Mouse (Mus musculus) embryonic facial prominence, embryonic 14.5 days (tissue): ENCODE measurements around the gene S1pr1. TPM values are rescaled to one million over a fixed set of nuclear protein-coding genes. Genes with fewer than 3 reads are reported as not detected.
A peak's percentile ranks its signal among the peaks of the same experiment; 100 is the strongest.

Source experiments
- ATAC-seq: fragments of 200-750 bp; cut with Nextera tagmentation; 2 replicates; pipeline ENCODE4 v1.8.0; 2017; ENCODE audit warnings: low read depth, moderate number of reproducible peaks, moderate TSS enrichment
- DNase-seq: peaks from one replicate; pipeline ENCODE4 v3.0.0-alpha.2; 2015; ENCODE audit warnings: low spot score
- H3K27ac ChIP-seq: fragments of 300-500 bp; sonication (generic); replicated peaks from 2 replicates; pipeline ENCODE4 v1.5.1; 2014; ENCODE audit warnings: low read depth, mild to moderate bottlenecking, low read length, moderate library complexity
- H3K27me3 ChIP-seq: fragments of 300-500 bp; sonication (generic); replicated peaks from 2 replicates; pipeline ENCODE4 v1.6.1; 2014; ENCODE audit warnings: low read length; ENCODE audit not compliant: control insufficient read depth, insufficient read depth
- H3K36me3 ChIP-seq: fragments of 300-500 bp; sonication (generic); 2 replicates; pipeline ENCODE4 v1.6.1; 2014; ENCODE audit warnings: low read length, mixed read lengths; ENCODE audit not compliant: control insufficient read depth, insufficient read depth
- H3K4me1 ChIP-seq: fragments of 300-500 bp; sonication (generic); 2 replicates; pipeline ENCODE4 v1.6.1; 2014; ENCODE audit warnings: antibody characterized with exemption, low read length; ENCODE audit not compliant: control insufficient read depth, insufficient read depth
- H3K4me2 ChIP-seq: fragments of 300-500 bp; sonication (generic); 2 replicates; pipeline ENCODE4 v1.6.1; 2014; ENCODE audit warnings: low read depth, mild to moderate bottlenecking, low read length, moderate library complexity, mixed read lengths
- H3K4me3 ChIP-seq: fragments of 300-500 bp; sonication (generic); 2 replicates; pipeline ENCODE4 v1.5.1; 2014; ENCODE audit warnings: low read depth, mild to moderate bottlenecking, low read length
- H3K9ac ChIP-seq: fragments of 300-500 bp; sonication (generic); 2 replicates; pipeline ENCODE4 v1.6.1; 2014; ENCODE audit warnings: low read depth, mild to moderate bottlenecking, low read length, moderate library complexity, mixed read lengths
- H3K9me3 ChIP-seq: fragments of 300-500 bp; sonication (generic); 2 replicates; pipeline ENCODE4 v1.6.1; 2016; ENCODE audit warnings: low read length; ENCODE audit not compliant: control insufficient read depth
- WGBS: fragments of 180-500 bp; shearing (Covaris S2); extraction: QIAGEN DNeasy Blood & Tissue Kit; methylation state at CpG from one replicate; pipeline ENCODE4 v1.1.7; 2014; 5-methylcytosine and 5-hydroxymethylcytosine counted together
- polyA plus RNA-seq: library from polyadenylated mRNA; unstranded; fragments of >200 nt; fragmentation: Nextera tagmentation; extraction: Ambion mirVana; gene quantifications from 2 replicates; pipeline ENCODE4 v1.2.1, GENCODE M21; 2014

Gene S1pr1
- polyA plus RNA-seq, 1 experiment from 2014 or later = 28.4 TPM

- no peak overlapping the region for H3K4me2 ChIP-seq
- H3K9me3 ChIP-seq = no peaks in the 10 kb centered on the region
- DNase-seq (no peak), ATAC-seq (no peak)
- no peaks in the 10 kb centered on the region for H3K27me3 ChIP-seq
- WGBS = 77% methylated on average over 6 of the region's 6 CpGs
- H3K4me3 ChIP-seq = no peak overlapping the region
- no peak overlapping the region for H3K9ac ChIP-seq
- no peak overlapping the region for H3K27ac ChIP-seq
- H3K36me3 ChIP-seq = no peaks in the 10 kb centered on the region
- H3K4me1 ChIP-seq = no peaks in the 10 kb centered on the region
These were observed 4.0 kb upstream of the S1pr1 start for GRCm38 (mm10) chr3:115718886-115719285.

- ATAC-seq (no peak), DNase-seq (no peak)
- Histone ChIP-seq H3K9me3 (no peaks in the 10 kb centered on the region), H3K27me3 (no peaks in the 10 kb centered on the region), H3K4me1 (no peaks in the 10 kb centered on the region), H3K4me3 (peak overlapping the region; percentile 59), H3K9ac (peak overlapping the region; percentile 70), H3K27ac (peak overlapping the region; percentile 87; the same call in 1 of the 2 replicates), H3K36me3 (peaks cover 8% of the 10 kb centered on the region; the same call in 1 of the 2 replicates), H3K4me2 (peak overlapping the region; percentile 74)
- 82% methylated on average over 3 of the region's 3 CpGs for WGBS
These were observed 1.1 kb upstream of the S1pr1 start for GRCm38 (mm10) chr3:115715900-115716515.

- Histone ChIP-seq H3K27ac (peak overlapping the region; percentile 87), H3K36me3 (peaks cover 12% of the 10 kb centered on the region), H3K4me1 (no peaks in the 10 kb centered on the region), H3K4me3 (peak overlapping the region; percentile 59), H3K9me3 (no peaks in the 10 kb centered on the region), H3K27me3 (no peaks in the 10 kb centered on the region), H3K9ac (peak overlapping the region; percentile 70), H3K4me2 (peak overlapping the region; percentile 74)
- DNase-seq = no peak
- no peak for ATAC-seq
- 6% methylated on average over 5 of the region's 5 CpGs for WGBS
These were observed 830 bp downstream of the S1pr1 start for GRCm38 (mm10) chr3:115714049-115714435.

- H3K9ac ChIP-seq = peak overlapping the region; percentile 70
- no peaks in the 10 kb centered on the region for H3K4me1 ChIP-seq
- WGBS = 19% methylated on average over 22 of the region's 22 CpGs
- no peak for DNase-seq
- H3K27ac ChIP-seq = peak overlapping the region; percentile 87
- H3K9me3 ChIP-seq = no peaks in the 10 kb centered on the region
- H3K36me3 ChIP-seq = peaks cover 12% of the 10 kb centered on the region
- H3K27me3 ChIP-seq = no peaks in the 10 kb centered on the region
- ATAC-seq = no peak
- H3K4me3 ChIP-seq = peak overlapping the region; percentile 59
- peak overlapping the region; percentile 74 for H3K4me2 ChIP-seq
These were observed 1.3 kb downstream of the S1pr1 start for GRCm38 (mm10) chr3:115713417-115714048.

- peaks cover 12% of the 10 kb centered on the region for H3K36me3 ChIP-seq
- H3K9ac ChIP-seq = peak overlapping the region; percentile 70
- ATAC-seq (no peak), DNase-seq (peak; percentile 87)
- peak overlapping the region; percentile 22; the same call in 1 of the 2 replicates for H3K27ac ChIP-seq
- H3K9me3 ChIP-seq = no peaks in the 10 kb centered on the region
- H3K27me3 ChIP-seq = no peaks in the 10 kb centered on the region
- H3K4me2 ChIP-seq = peak overlapping the region; percentile 74
- WGBS = 17% methylated on average over 9 of the region's 9 CpGs
- no peaks in the 10 kb centered on the region for H3K4me1 ChIP-seq
- peak overlapping the region; percentile 59 for H3K4me3 ChIP-seq
These were observed 2.1 kb downstream of the S1pr1 start for GRCm38 (mm10) chr3:115712808-115713200.

DNA sequence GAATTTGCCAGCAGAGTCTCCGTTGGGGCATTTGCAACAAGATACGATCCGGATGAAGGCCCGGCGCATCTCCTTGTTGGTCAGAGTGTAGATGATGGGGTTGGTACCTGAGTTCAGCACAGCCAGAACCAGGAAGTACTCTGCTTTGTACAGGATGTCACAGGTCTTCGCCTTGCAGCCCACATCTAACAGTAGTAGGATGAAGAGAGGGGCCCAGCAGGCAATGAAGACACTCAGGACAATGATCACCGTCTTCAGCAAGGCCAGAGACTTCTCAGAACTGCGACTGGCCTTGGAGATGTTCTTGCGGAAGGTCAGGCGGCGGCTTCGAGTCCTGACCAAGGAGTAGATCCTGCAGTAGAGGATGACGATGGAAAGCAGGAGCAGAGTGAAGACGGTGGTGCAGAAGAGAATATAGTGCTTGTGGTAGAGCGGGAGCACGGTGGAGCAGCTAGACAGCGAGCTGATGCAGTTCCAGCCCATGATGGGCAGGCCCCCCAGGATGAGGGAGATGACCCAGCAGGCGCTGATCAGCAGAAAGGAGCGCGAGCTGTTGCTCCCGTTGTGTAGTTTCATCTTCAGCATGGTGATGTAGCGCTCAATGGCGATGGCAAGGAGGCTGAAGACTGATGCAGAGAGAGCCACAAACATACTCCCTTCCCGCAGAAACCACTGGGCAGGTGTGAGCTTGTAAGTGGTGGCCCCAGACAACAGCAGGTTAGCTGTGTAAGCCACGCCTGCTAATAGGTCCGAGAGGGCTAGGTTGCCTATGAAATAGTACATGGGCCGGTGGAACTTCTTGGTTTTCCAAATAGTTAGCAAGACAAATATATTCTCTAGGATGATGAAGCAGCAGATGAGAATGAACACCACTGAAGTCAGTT lies 2.7 kb downstream of the S1pr1 start:
- Histone ChIP-seq H3K4me2 (peak overlapping the region; percentile 74), H3K9me3 (no peaks in the 10 kb centered on the region), H3K27ac (no peak overlapping the region), H3K9ac (no peak overlapping the region), H3K4me1 (no peaks in the 10 kb centered on the region), H3K27me3 (no peaks in the 10 kb centered on the region), H3K36me3 (peaks cover 12% of the 10 kb centered on the region), H3K4me3 (peak overlapping the region; percentile 59)
- no peak for ATAC-seq
- no peak for DNase-seq
- WGBS = 91% methylated on average over 27 of the region's 27 CpGs

DNA sequence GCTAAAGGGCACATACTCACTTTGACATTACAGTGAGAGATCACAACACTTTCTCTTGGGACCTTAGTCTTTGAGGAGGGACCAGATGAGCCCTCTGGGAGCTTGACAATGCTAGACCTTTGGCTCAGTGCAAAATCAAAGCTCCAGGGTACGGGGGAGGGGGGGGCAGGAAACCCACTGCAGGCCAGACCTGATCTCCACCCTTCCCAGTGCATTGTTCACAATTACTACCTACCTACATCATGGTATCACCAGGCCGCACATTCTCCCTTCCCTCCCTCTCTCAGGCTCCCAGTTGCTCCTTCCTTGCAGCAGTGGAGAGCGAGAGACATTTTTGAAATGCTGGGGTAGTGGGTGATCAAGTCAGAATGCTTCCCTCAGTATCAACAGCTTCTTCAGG lies 3.5 kb downstream of the S1pr1 start:
- no peaks in the 10 kb centered on the region for H3K9me3 ChIP-seq
- no peak overlapping the region for H3K9ac ChIP-seq
- no peaks in the 10 kb centered on the region for H3K4me1 ChIP-seq
- H3K27me3 ChIP-seq = no peaks in the 10 kb centered on the region
- H3K36me3 ChIP-seq = peaks cover 12% of the 10 kb centered on the region
- DNase-seq = no peak
- H3K4me2 ChIP-seq = peak overlapping the region; percentile 74
- no peak overlapping the region for H3K4me3 ChIP-seq
- WGBS = 73% methylated on average over 2 of the region's 3 CpGs
- H3K27ac ChIP-seq = no peak overlapping the region
- no peak for ATAC-seq

- no peak overlapping the region for H3K27ac ChIP-seq
- ATAC-seq = no peak
- H3K9me3 ChIP-seq = no peaks in the 10 kb centered on the region
- no peak for DNase-seq
- H3K9ac ChIP-seq = no peak overlapping the region
- H3K27me3 ChIP-seq = no peaks in the 10 kb centered on the region
- peaks cover 12% of the 10 kb centered on the region for H3K36me3 ChIP-seq
- H3K4me2 ChIP-seq = no peak overlapping the region
- H3K4me1 ChIP-seq = no peaks in the 10 kb centered on the region
- H3K4me3 ChIP-seq = no peak overlapping the region
- 72% methylated on average over 2 of the region's 2 CpGs for WGBS
These were observed 4.8 kb downstream of the S1pr1 start for GRCm38 (mm10) chr3:115710051-115710450.
